Mouse (Mus musculus): ENCODE results near the gene Cass4. TPM values are rescaled to one million over a fixed set of nuclear protein-coding genes. Genes with fewer than 3 reads are reported as not detected.

Gene Cass4
- total and polyA plus RNA-seq, 3 experiments, result 0.35 to 5.5 TPM; not detected in 1

GRCm38 (mm10) chr2:172481654-172482385 lies 88.2 kb downstream of the Cass4 start:
- H3K27ac ChIP-seq (ENCODE audit: control insufficient read depth, low read depth, low read length), result no peak overlapping the region
- H3K36me3 ChIP-seq (ENCODE audit: control insufficient read depth in 1 of 2, insufficient read depth in 2 of 2, low read length in 2 of 2), result no peaks in the 10 kb centered on the region
- H3K9ac ChIP-seq (ENCODE audit: control insufficient read depth, low read depth, low read length, poor library complexity, severe bottlenecking), result no peak overlapping the region
- DNase-seq (ENCODE audit: low read depth, low spot score), result no peak
- H3K27me3 ChIP-seq (ENCODE audit: control insufficient read depth in 1 of 2, insufficient read depth in 2 of 2, low read length in 2 of 2), result no peaks in the 10 kb centered on the region
- H3K4me1 ChIP-seq (ENCODE audit: control insufficient read depth in 1 of 2, insufficient read depth in 2 of 2, low read length in 2 of 2), result no peaks in the 10 kb centered on the region
- TF ChIP-seq GABPA (IDR thresholded peaks at IDR 0.05; ENCODE audit: low read depth, low read length) (no peak), MXI1 (IDR thresholded peaks at IDR 0.05; ENCODE audit: low read depth, low read length) (no peak), MYC (IDR thresholded peaks at IDR 0.05; ENCODE audit: low read depth, low read length) (no peak), CTCF (IDR thresholded peaks at IDR 0.05 in 2 of 3, conservative IDR thresholded peaks at IDR 0.05 in 1 of 3; ENCODE audit: control insufficient read depth in 1 of 3, insufficient read depth in 1 of 3, low read depth in 2 of 3, low read length in 3 of 3, poor library complexity in 1 of 3, severe bottlenecking in 1 of 3) (no peak), USF1 (IDR thresholded peaks at IDR 0.05; ENCODE audit: low read depth, low read length) (no peak), JUND (IDR thresholded peaks at IDR 0.05; ENCODE audit: low read depth, low read length) (no peak), BHLHE40 (IDR thresholded peaks at IDR 0.05; ENCODE audit: borderline replicate concordance, low read depth, low read length) (no peak), MAX (IDR thresholded peaks at IDR 0.05; ENCODE audit: low read length) (no peak), TCF12 (IDR thresholded peaks at IDR 0.05; ENCODE audit: low read depth, low read length) (no peak), TBP (IDR thresholded peaks at IDR 0.05; ENCODE audit: low read depth, low read length) (no peak), SMC3 (IDR thresholded peaks at IDR 0.05; ENCODE audit: low read depth, low read length) (no peak), ZMIZ1 (IDR thresholded peaks at IDR 0.05; ENCODE audit: low read depth, low read length) (no peak), NELFE (IDR thresholded peaks at IDR 0.05; ENCODE audit: low read depth, low read length) (no peak), UBTF (IDR thresholded peaks at IDR 0.05; ENCODE audit: borderline replicate concordance, insufficient read depth, low read depth, low read length) (no peak), ZNF384 (IDR thresholded peaks at IDR 0.05; ENCODE audit: low read depth, low read length) (no peak), POLR2AphosphoS2 (IDR thresholded peaks at IDR 0.05; ENCODE audit: low read length) (no peak), MAFK (IDR thresholded peaks at IDR 0.05; ENCODE audit: borderline replicate concordance, low read depth, low read length) (no peak), ZKSCAN1 (IDR thresholded peaks at IDR 0.05; ENCODE audit: low read depth, low read length) (no peak)
- H3K79me2 ChIP-seq (ENCODE audit: control insufficient read depth, insufficient read depth, low read length, poor library complexity), result no peaks in the 10 kb centered on the region
- no peaks in the 10 kb centered on the region for H3K9me3 ChIP-seq (replicated peaks; ENCODE audit: insufficient read depth, low read length)
- no peak overlapping the region for H3K4me3 ChIP-seq (ENCODE audit: control insufficient read depth in 1 of 2, insufficient read depth in 1 of 2, low read depth in 2 of 2, low read length in 2 of 2)

Other genes starting within 250 kb of the Cass4 start
- 0.04 TPM in 1 of 2 replicates, not detected in the other for gene Mc3r, start 145.3 kb upstream of the Cass4 start, total RNA-seq (2012; rRNA removed)
- gene Mc3r, start 145.3 kb upstream of the Cass4 start, polyA plus RNA-seq (2012; ENCODE audit: insufficient read depth in 1 of 2, insufficient read length in 2 of 2, low read depth in 1 of 2, low replicate concordance in 2 of 2, missing spikeins in 1 of 2), result not detected
- gene Fam210b, start 48.2 kb upstream of the Cass4 start, total RNA-seq (2012; rRNA removed), result 2.7 and 3.5 TPM in 2 replicates
- 10 to 100 TPM in 1 of 2 experiments, not detected in 1; 11.4 TPM for gene Fam210b, start 48.2 kb upstream of the Cass4 start, polyA plus RNA-seq (2012; ENCODE audit: insufficient read depth in 1 of 2, insufficient read length in 2 of 2, low read depth in 1 of 2, low replicate concordance in 2 of 2, missing spikeins in 1 of 2)
- gene Aurka, start 23.3 kb upstream of the Cass4 start, total RNA-seq (2012; rRNA removed), result 110 and 127 TPM in 2 replicates
- gene Aurka, start 23.3 kb upstream of the Cass4 start, polyA plus RNA-seq (2012; ENCODE audit: insufficient read depth in 1 of 2, insufficient read length in 2 of 2, low read depth in 1 of 2, low replicate concordance in 2 of 2, missing spikeins in 1 of 2), result 100 to 1,000 TPM; 150 to 236 TPM
- 63.3 and 77.4 TPM in 2 replicates for gene Cstf1, start 23.1 kb upstream of the Cass4 start, total RNA-seq (2012; rRNA removed)
- gene Cstf1, start 23.1 kb upstream of the Cass4 start, polyA plus RNA-seq (2012; ENCODE audit: insufficient read depth in 1 of 2, insufficient read length in 2 of 2, low read depth in 1 of 2, low replicate concordance in 2 of 2, missing spikeins in 1 of 2), result 100 to 1,000 TPM in 1 of 2 experiments, 10 to 100 TPM in 1; 66.9 to 105 TPM
- 59.2 and 68.2 TPM in 2 replicates for gene Rtf2, start 46.8 kb downstream of the Cass4 start, total RNA-seq (2012; rRNA removed)
- gene Rtf2, start 46.8 kb downstream of the Cass4 start, polyA plus RNA-seq (2012; ENCODE audit: insufficient read depth in 1 of 2, insufficient read length in 2 of 2, low read depth in 1 of 2, low replicate concordance in 2 of 2, missing spikeins in 1 of 2), result 10 to 100 TPM in 1 of 2 experiments, not detected in 1; 81.5 TPM
- gene Gcnt7, start 64.8 kb downstream of the Cass4 start, total RNA-seq (2012; rRNA removed), result 0.15 TPM in 1 of 2 replicates, not detected in the other
- gene Gcnt7, start 64.8 kb downstream of the Cass4 start, polyA plus RNA-seq (2012; ENCODE audit: insufficient read depth in 1 of 2, insufficient read length in 2 of 2, low read depth in 1 of 2, low replicate concordance in 2 of 2, missing spikeins in 1 of 2), result under 1 TPM in 1 of 2 experiments, not detected in 1; 0.22 TPM
- 0.31 TPM in 1 of 2 replicates, not detected in the other for gene Fam209, start 78.7 kb downstream of the Cass4 start, total RNA-seq (2012; rRNA removed)
- gene Fam209, start 78.7 kb downstream of the Cass4 start, polyA plus RNA-seq (2012; ENCODE audit: insufficient read depth in 1 of 2, insufficient read length in 2 of 2, low read depth in 1 of 2, low replicate concordance in 2 of 2, missing spikeins in 1 of 2), result under 1 TPM in 1 of 2 experiments, not detected in 1; 0.65 TPM
- gene Tfap2c, start 155.8 kb downstream of the Cass4 start, total RNA-seq (2012; rRNA removed), result not detected in 2 replicates
- not detected for gene Tfap2c, start 155.8 kb downstream of the Cass4 start, polyA plus RNA-seq (2012; ENCODE audit: insufficient read depth in 1 of 2, insufficient read length in 2 of 2, low read depth in 1 of 2, low replicate concordance in 2 of 2, missing spikeins in 1 of 2)

Measured in MEL (cell line).